Mouse (Mus musculus) urinary bladder, adult 2 months (tissue): ENCODE measurements around the gene Col6a1. TPM values are rescaled to one million over a fixed set of nuclear protein-coding genes. Genes with fewer than 3 reads are reported as not detected.

Experiments
- DNase-seq: peaks from one replicate; pipeline ENCODE4 v3.0.0; 2022; ENCODE audit warnings: low spot score
- polyA plus RNA-seq: library from polyadenylated mRNA; depleted of rRNA; stranded (reverse); fragments of >200 nt; gene quantifications from 2 replicates; pipeline ENCODE4 v1.2.3, GENCODE M21; 2012; rRNA removed

Gene Col6a1
- polyA plus RNA-seq, 1 experiment: 412 TPM

- DNase-seq: no peak
Observed at GRCm38 (mm10) chr10:76680758-76681650, 45.0 kb downstream of the Col6a1 start.

- DNase-seq: no peak
Observed at GRCm38 (mm10) chr10:76678122-76678521, 47.8 kb downstream of the Col6a1 start.

DNA sequence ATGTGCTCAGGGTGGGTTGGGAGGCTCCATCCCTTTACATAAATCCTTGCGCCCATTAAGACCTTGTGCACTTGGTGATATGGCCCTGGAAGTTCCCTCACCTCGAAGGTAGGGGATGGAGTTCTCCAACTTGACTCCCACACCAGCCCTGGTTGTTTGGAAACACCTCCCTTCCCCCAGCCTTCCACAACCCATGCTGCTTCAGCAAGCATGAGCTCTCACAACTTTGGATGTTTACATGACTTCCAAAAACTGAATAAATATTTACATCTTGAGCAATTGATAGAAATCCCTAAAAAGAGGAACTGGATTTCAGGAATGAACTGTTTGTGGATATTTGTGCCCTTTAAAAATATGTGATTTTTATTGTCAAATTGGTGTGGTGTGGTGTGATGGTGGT, 50.7 kb downstream of the Col6a1 start:
- no peak for DNase-seq

- no peak for DNase-seq
Observed at GRCm38 (mm10) chr10:76674581-76674980, 51.4 kb downstream of the Col6a1 start.

- DNase-seq: no peak
Observed at GRCm38 (mm10) chr10:76671939-76672338, 54.0 kb downstream of the Col6a1 start.

GRCm38 (mm10) chr10:76668947-76669284, 57.1 kb downstream of the Col6a1 start:
- no peak for DNase-seq

DNA sequence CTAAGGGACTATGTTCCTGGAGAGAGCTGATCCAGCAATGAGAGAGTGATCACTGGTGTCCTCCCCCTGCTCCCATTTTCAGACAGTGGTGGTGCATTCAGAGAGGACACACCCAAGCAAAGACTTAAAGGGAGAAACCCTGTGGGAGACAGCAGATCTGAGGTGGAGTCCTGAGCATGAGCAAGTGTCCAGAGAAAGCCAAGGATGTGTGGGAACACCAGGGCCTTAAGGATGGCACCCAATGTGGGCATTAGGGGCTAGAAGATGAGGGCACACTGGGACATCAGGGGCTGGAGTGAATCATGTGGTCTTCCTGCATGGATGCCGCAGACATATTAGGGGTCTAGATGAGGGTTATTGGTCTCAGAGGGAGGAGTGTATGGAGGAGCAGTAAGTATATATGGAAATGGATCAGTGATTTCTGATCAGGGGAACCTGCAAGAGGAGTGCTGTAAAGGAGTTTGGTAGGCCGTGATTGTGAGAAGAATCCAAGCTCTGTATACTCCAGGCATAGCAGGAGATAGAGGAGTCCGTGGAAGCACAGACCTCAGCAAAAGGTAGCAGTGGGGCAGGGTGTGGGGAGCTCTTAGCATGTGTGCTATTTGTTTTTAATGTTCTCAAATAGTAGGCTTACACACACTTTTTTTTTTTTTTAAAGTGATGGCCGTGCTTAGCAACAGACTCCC, 57.6 kb downstream of the Col6a1 start:
- DNase-seq: no peak

- DNase-seq: no peak
Observed at GRCm38 (mm10) chr10:76667197-76667805, 58.7 kb downstream of the Col6a1 start.

- DNase-seq: no peak
Observed at GRCm38 (mm10) chr10:76665551-76665950, 60.4 kb downstream of the Col6a1 start.

DNA sequence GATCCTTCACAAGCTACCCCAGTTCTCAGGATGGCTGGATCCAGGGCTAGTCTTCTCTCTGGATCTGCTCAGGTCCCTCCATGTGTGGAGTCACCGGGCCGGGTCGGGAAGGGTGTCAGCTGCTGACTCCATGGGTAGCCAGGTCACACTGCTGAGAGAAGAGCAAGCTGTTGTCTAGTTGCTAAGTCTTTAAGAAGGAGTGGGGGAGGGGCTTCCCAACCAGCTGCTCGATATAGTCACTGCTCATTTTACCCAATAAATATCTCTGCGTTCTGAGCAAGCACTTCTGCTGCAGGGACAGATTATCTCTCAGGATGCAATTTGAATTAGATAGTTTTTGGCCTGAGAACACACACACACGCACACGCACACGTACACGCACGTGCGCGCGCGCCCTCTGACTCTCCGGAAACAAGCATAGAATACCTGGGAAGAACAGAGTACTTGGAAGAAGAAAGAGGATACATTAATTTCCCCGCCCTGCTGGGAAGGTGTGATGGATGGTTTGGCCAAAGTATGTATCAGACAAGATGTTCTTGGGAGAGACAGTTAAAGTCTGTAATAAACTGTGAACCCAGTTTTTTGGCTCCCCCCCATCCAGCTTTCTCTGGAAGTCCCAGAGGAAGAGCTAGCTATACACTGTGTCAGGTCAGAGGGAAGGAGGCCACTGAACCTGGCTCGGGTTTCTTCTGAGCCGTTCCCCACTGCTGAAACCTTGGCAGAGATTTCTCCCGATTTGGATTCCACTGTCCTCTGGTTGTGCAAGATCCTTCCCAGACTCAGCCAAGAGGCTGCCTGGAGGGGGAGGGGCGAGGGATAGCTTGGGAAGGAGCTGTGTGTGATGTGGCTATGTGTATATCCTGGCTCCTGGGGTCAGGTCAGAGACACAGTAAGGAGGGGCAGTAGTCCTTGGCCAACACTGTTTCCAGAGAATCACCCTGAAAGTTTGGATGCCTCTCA, 61.5 kb downstream of the Col6a1 start:
- DNase-seq: no peak

Other genes starting within 250 kb of the Col6a1 start
- 20.1 and 33.8 TPM in 2 replicates for gene Lss, start 194.6 kb downstream of the Col6a1 start, polyA plus RNA-seq
- 0.10 and 0.15 TPM in 2 replicates for gene Spatc1l, start 163.9 kb downstream of the Col6a1 start, polyA plus RNA-seq
- 0.03 TPM in 1 of 2 replicates, not detected in the other for gene Ftcd, start 150.5 kb downstream of the Col6a1 start, polyA plus RNA-seq
- 239 and 336 TPM in 2 replicates for gene Col6a2, start 102.5 kb downstream of the Col6a1 start, polyA plus RNA-seq
- 32.0 and 35.4 TPM in 2 replicates for gene Pcbp3, start 235.7 kb upstream of the Col6a1 start, polyA plus RNA-seq